Mouse (Mus musculus) hindbrain, embryonic 11.5 days (tissue): ENCODE data around the gene Lpxn. TPM values are rescaled to one million over a fixed set of nuclear protein-coding genes. Genes with fewer than 3 reads are reported as not detected.

Source experiments
- ATAC-seq: fragments of 200-750 bp; cut with Nextera tagmentation; 2 replicates; pipeline ENCODE4 v1.8.0; 2017; ENCODE audit warnings: mild to moderate bottlenecking, moderate TSS enrichment, moderate library complexity; ENCODE audit not compliant: low FRiP score
- DNase-seq: peaks from one replicate; pipeline ENCODE4 v3.0.0-alpha.2; 2015; ENCODE audit warnings: low spot score
- H3K27ac ChIP-seq: fragments of 300-500 bp; sonication (generic); 2 replicates; pipeline ENCODE4 v1.5.1; 2014; ENCODE audit warnings: mild to moderate bottlenecking, low read depth, low read length
- H3K27me3 ChIP-seq: fragments of 300-500 bp; sonication (generic); 2 replicates; pipeline ENCODE4 v1.6.1; 2014; ENCODE audit warnings: mild to moderate bottlenecking, low read length, moderate library complexity, mixed read lengths; ENCODE audit not compliant: control insufficient read depth, insufficient read depth
- H3K36me3 ChIP-seq: fragments of 300-500 bp; sonication (generic); 2 replicates; pipeline ENCODE4 v1.6.1; 2014; ENCODE audit warnings: mild to moderate bottlenecking, low read length, moderate library complexity, mixed read lengths; ENCODE audit not compliant: control insufficient read depth, insufficient read depth
- H3K4me1 ChIP-seq: fragments of 300-500 bp; sonication (generic); replicated peaks from 2 replicates; pipeline ENCODE4 v1.6.1; 2014; ENCODE audit warnings: low read length, mixed read lengths; ENCODE audit not compliant: control insufficient read depth, insufficient read depth
- H3K4me2 ChIP-seq: fragments of 300-500 bp; sonication (generic); replicated peaks from 2 replicates; pipeline ENCODE4 v1.6.1; 2014; ENCODE audit warnings: mild to moderate bottlenecking, low read depth, low read length
- H3K4me3 ChIP-seq: fragments of 300-500 bp; sonication (generic); 2 replicates; pipeline ENCODE4 v1.5.1; 2014; ENCODE audit warnings: low read depth, low read length
- H3K9ac ChIP-seq: fragments of 300-500 bp; sonication (generic); 2 replicates; pipeline ENCODE4 v1.6.1; 2014; ENCODE audit warnings: low read depth, low read length
- H3K9me3 ChIP-seq: fragments of 300-500 bp; sonication (generic); 2 replicates; pipeline ENCODE4 v1.6.1; 2016; ENCODE audit warnings: low read length; ENCODE audit not compliant: control insufficient read depth
- WGBS: fragments of 180-500 bp; shearing (Covaris S2); extraction: QIAGEN DNeasy Blood & Tissue Kit; methylation state at CpG from one replicate; pipeline ENCODE4 v1.1.7; 2014; 5-methylcytosine and 5-hydroxymethylcytosine counted together
- polyA plus RNA-seq: library from polyadenylated mRNA; unstranded; fragments of >200 nt; fragmentation: Nextera tagmentation; extraction: Ambion mirVana; gene quantifications from 2 replicates; pipeline ENCODE4 v1.2.1, GENCODE M21; 2014

Gene Lpxn
- polyA plus RNA-seq: 1.4 TPM in 2 replicates

DNA sequence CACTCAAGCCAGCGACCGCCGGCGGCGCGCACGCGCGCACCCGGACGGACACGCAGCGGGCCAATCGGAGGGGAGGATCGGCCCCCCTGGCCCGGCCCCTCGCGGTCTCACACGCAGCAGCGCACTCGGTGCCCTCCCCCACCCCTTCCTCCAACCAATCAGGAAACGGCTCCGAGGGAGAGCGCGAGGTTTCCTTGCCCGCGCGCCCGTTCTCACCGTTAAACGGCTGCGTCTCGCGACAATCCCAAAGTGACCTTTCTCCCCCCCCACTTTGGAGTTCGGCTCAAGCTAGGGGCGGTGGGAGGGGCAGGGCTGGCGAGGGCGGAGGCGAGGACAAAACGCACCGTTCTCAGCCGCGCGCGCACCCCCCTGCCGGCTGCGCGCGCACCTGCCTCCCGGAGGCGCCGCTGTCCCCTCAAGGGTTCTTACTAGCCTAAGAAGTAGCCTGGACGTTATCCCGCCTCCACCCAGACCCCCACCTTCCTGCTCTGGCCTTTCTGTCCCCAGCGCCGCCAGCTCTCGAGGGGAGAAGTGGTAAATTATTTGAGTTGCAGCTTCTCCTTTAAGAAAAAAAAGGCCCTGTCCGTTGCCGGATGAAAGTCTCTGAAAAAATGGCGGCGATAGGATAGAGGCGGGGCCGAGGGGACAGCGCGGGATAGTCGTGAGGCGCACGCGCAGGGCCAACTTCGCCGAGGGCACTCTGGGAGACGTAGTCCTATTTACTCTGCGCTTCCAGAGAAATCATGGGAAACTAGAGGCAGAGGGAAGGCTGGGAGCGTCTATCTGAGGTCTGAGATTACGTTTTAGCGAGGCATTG is at the start of gene Lpxn, which contains the start of gene Zfp91:
Gene Lpxn (plus strand): TSS at position 683 of the 817 bp plus-strand sequence.
Gene Zfp91 (minus strand): TSS at position 616 of the 817 bp plus-strand sequence.
- no peaks in the 10 kb centered on the region; the same call in 1 of the 2 replicates for H3K4me1 ChIP-seq
- H3K4me3 ChIP-seq: peak within 1 kb of the TSS; percentile 81
- H3K27me3 ChIP-seq: no peaks in the 10 kb centered on the region
- H3K9ac ChIP-seq: peak within 1 kb of the TSS; percentile 97
- H3K4me2 ChIP-seq: peak within 1 kb of the TSS; percentile 69
- DNase-seq (peak; percentile 97), ATAC-seq (peak; percentile 95)
- under 1% methylated on average over 44 of the region's 76 CpGs for WGBS
- peak within 1 kb of the TSS; percentile 99 for H3K27ac ChIP-seq
- no peaks in the 10 kb centered on the region for H3K9me3 ChIP-seq
- no peaks in the 10 kb centered on the region for H3K36me3 ChIP-seq

DNA sequence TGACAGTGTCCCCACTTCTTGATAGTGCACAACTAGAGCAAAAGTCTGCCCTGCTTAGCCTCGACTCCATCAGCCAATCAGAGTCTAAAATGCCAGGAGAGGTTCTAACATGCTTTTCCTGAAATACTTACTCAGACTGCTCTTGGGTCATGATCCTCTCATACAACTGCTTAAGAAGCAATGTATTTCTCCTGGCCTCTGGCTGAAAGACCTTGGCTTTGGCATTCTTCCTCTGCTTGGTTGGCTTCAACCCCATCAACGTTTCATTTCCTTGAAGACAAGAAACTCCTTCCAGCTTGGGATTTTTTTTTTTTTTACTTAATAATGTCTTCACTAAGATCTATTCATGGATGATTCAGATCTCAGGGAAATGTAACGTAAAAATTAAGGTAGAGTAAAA is 39.7 kb upstream of the Lpxn start:
- DNase-seq: no peak
- H3K27ac ChIP-seq: no peak overlapping the region
- 85% methylated on average over 3 of the region's 3 CpGs for WGBS
- no peaks in the 10 kb centered on the region for H3K4me1 ChIP-seq
- H3K36me3 ChIP-seq: no peaks in the 10 kb centered on the region
- H3K4me3 ChIP-seq: no peak overlapping the region
- H3K27me3 ChIP-seq: no peaks in the 10 kb centered on the region
- no peaks in the 10 kb centered on the region for H3K9me3 ChIP-seq
- no peak overlapping the region for H3K4me2 ChIP-seq
- H3K9ac ChIP-seq: no peak overlapping the region
- no peak for ATAC-seq

DNA sequence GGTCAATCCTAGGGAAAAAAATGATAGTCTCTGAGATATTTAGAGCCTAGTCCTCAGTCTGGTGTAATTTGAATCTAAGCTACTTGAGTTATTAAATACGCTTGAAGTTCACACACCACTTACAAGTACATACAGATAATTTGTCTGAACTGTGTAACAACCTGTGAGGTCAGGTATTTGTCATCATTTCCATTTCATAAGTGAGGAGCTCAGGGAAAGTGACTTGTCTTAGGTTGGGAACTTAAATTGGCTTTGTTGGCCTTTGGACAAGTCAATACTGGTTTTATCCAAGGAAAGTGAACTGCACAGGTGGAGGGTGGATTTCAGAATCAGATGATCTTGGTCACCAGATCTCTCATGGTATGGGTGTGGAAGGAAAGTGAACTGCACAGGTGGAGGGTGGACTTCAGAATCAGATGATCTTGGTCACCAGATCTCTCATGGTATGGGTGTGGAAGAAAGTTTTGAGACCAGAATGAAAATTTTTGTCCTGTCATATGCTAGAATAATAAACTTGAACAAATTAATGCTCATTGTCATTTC is 37.0 kb upstream of the Lpxn start:
- Histone ChIP-seq H3K27me3 (no peaks in the 10 kb centered on the region), H3K9me3 (no peaks in the 10 kb centered on the region), H3K4me2 (no peak overlapping the region), H3K27ac (no peak overlapping the region), H3K4me1 (no peaks in the 10 kb centered on the region), H3K9ac (no peak overlapping the region), H3K4me3 (no peak overlapping the region), H3K36me3 (peaks cover 4% of the 10 kb centered on the region; the same call in 1 of the 2 replicates)
- DNase-seq (no peak), ATAC-seq (no peak)
- WGBS: 86% methylated on average over 1 of the region's 1 CpGs

DNA sequence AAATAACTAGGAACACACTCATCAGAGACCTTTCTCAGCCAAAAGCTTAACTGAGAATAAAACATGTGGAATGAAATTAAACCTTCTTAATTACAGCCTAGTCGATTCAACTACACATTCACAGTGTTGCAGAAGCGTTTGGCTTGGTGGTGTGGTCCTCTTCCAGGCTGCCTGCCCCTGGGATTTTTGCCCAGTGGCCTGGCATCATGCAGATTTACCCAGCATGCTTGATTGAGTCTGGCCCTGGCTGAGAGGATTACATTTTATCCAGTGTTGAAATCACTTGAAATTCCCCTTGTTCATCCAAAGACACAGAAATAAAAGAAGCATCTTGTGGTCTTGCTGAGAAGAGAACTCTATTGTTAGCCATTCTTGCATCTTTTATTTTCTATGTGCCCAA is 36.3 kb upstream of the Lpxn start:
- H3K4me1 ChIP-seq: no peaks in the 10 kb centered on the region

DNA sequence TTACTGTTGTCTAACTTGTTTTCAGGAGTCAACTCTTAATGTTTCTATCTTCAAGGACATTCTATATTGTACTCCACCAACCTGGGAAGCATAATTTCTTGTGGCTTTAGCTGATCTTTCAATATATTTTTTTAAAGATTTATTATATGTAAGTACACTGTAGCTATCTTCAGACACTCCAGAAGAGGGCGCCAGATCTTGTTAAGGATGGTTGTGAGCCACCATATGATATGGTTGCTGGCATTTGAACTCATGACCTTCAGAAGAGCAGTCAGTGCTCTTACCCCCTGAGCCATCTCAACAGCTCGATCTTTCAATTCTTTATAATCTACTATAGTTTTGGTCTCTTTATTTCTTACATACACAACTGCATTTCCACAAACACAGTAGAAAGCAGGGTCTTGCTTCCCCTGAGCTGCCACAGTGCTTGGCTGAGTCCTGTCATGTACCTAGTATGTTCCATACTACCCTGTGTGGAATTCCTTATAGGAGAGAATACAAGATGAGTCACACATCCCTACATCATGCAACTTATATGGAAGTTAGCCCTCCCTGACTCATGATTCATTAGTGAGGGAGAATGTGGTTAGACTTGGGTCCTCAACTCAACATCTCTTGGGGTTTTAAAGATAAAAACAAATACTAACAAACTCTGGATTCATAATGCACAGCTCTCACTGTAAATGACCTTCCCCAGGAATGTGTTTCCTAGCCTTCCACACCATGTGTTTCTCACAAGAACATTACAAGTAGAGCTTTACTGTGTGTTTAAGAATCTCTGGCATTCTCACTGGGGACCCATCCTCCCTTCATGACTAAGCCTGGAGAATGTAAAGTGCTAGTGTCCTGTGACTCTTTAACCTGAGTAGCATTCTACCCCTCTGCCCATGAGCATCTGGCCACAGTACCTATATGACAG is 33.5 kb upstream of the Lpxn start:
- Histone ChIP-seq H3K9ac (no peak overlapping the region), H3K27me3 (no peaks in the 10 kb centered on the region), H3K4me1 (no peaks in the 10 kb centered on the region), H3K27ac (no peak overlapping the region), H3K4me3 (no peak overlapping the region), H3K36me3 (peaks cover 7% of the 10 kb centered on the region; the same call in 1 of the 2 replicates), H3K4me2 (no peak overlapping the region), H3K9me3 (no peaks in the 10 kb centered on the region)
- WGBS: 54% methylated on average over 2 of the region's 2 CpGs
- ATAC-seq (no peak), DNase-seq (no peak)

More for the DNA sequence above, 36.3 kb upstream of the Lpxn start:
- ATAC-seq (no peak), DNase-seq (no peak)
- 80% methylated on average over 2 of the region's 2 CpGs for WGBS
- no peaks in the 10 kb centered on the region for H3K9me3 ChIP-seq
- H3K9ac ChIP-seq: no peak overlapping the region
- H3K4me2 ChIP-seq: no peak overlapping the region
- H3K27ac ChIP-seq: no peak overlapping the region
- H3K4me3 ChIP-seq: no peak overlapping the region
- peaks cover 5% of the 10 kb centered on the region; the same call in 1 of the 2 replicates for H3K36me3 ChIP-seq
- H3K27me3 ChIP-seq: no peaks in the 10 kb centered on the region

DNA sequence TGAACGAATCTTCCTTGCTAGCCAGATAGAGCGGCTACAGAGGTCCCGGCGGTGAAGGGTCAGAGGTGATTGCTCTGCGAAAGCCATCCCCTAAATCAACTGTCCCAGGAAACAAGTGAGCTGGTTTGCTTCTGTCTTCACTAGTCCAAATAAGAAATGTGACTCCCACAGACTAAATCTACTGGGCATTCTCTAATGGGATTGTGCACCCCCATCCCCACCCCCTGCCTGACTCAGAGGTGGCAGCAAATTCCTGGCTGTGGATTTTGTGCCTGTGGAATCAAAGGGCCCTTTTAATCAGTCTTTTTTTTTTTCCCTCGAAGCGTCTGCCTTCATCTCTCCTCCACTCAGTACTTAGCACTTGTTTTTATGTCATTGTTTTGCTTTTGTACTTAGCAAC is 30.7 kb upstream of the Lpxn start, which contains the start of gene Cntf:
Gene Cntf (minus strand): TSS at position 325 of the 400 bp plus-strand sequence.
- Histone ChIP-seq H3K4me1 (no peaks in the 10 kb centered on the region), H3K4me2 (no peak within 1 kb of the TSS), H3K4me3 (no peak within 1 kb of the TSS), H3K9ac (no peak within 1 kb of the TSS), H3K36me3 (peaks cover 10% of the 10 kb centered on the region; the same call in 1 of the 2 replicates), H3K9me3 (no peaks in the 10 kb centered on the region), H3K27me3 (no peaks in the 10 kb centered on the region), H3K27ac (no peak within 1 kb of the TSS)
- DNase-seq (no peak), ATAC-seq (no peak)
- 55% methylated on average over 7 of the region's 7 CpGs for WGBS

DNA sequence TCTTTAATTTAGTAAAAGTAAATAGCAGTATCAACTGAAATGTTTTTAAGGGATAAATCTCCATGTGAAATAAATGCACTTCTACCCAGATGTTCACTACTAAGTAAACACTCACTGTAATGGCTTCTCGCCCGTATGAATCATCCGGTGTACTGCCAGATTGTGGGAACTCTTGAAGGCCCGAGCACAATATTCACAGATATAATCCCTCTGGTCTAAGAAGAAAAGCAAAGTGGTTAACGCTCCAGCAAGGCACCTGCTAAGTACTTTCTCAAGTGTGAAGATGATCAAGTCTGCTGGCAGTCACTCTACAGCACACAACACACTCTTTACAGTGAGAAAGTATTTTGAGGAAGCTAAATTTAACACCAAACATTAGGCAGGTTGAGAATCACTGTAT is 25.1 kb upstream of the Lpxn start:
- DNase-seq (no peak), ATAC-seq (no peak)
- no peaks in the 10 kb centered on the region for H3K4me1 ChIP-seq
- H3K9me3 ChIP-seq: no peaks in the 10 kb centered on the region
- H3K9ac ChIP-seq: no peak overlapping the region
- no peak overlapping the region for H3K4me3 ChIP-seq
- H3K27me3 ChIP-seq: no peaks in the 10 kb centered on the region
- H3K4me2 ChIP-seq: no peak overlapping the region
- 98% methylated on average over 5 of the region's 5 CpGs for WGBS
- H3K36me3 ChIP-seq: 0 out of 2 replicates have a peak, but pooled peaks cover 6% of the 10 kb centered on the region
- no peak overlapping the region for H3K27ac ChIP-seq

DNA sequence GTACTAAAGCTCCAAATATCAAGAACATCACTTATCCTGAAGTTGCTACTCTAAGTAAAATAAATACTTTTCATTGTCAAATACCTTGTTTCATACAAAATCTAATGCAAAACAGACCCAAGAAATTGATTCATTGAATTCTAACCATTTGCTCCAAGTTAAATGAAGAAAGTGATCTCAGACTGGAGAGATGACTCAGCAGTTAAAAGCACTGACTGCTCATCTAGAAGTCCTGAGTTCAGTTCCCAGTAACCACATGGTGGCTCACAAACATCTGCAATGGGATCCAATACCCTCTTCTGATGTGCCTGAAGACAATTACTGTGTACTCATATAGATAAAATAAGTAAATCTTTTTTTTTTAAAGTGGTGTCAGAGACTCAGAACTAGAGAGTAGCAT is 15.6 kb upstream of the Lpxn start:
- no peak overlapping the region for H3K4me3 ChIP-seq
- peaks cover 2% of the 10 kb centered on the region; the same call in 1 of the 2 replicates for H3K36me3 ChIP-seq
- no peaks in the 10 kb centered on the region for H3K27me3 ChIP-seq
- no peak overlapping the region for H3K27ac ChIP-seq
- no peak overlapping the region for H3K4me2 ChIP-seq
- ATAC-seq (no peak), DNase-seq (no peak)
- H3K9ac ChIP-seq: no peak overlapping the region
- no peaks in the 10 kb centered on the region for H3K4me1 ChIP-seq
- no peaks in the 10 kb centered on the region for H3K9me3 ChIP-seq
